Mouse (Mus musculus): ENCODE data around the gene Ift46. TPM values are rescaled to one million over a fixed set of nuclear protein-coding genes. Genes with fewer than 3 reads are reported as not detected.

Gene Ift46
- polyA plus RNA-seq (2017; shearing (Covaris generic)) = 23.7 TPM

DNA sequence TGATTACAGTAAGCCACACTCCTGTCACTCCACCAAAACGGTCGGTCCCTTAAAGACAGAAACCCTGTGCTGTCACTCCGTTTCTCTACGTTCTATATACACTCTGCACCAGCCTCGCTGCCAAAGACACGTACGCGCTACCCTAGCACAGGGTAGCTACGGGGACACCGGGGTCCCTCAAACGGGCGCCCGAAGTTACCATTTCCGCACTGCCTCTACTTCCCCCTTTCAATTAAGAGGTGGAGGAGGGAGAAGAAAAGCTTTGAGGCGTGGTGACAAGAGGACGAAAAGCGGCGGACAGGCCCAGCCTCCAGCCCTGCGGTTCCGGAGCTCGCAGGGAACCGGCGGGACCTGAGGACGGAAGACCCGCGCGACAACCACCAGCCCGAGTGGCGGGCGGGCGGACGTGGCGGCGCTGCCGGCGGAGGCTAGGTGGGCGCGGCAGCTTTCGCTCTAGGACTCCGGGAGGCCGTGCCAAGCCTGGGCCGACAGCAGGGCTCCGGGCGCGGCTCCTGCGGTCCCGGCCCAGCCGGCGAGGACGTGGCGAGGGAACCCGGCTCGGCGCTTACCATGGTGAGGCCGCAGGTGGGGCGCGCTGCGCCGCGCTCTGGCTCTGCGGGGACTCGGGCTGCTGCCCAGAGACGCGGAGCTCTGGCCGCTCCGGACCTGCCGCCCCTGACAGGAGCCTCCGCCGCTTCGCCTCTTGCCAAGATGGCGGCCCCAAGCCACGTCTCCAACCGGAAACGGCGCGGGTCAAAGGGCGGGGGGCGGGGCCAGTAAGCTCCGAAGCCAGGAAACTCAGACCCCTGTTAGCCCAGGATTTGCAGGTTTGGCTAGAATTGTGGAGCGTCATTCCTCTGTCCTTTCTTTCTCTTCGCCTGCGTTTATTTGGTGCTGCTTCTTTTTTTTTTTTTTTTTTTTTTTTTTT lies at the start of gene Ift46, which contains the start of gene Arcn1:
Ift46 (plus strand) TSS at position 808 of the 928 bp plus-strand sequence.
Arcn1 (minus strand) TSS at position 745 of the 928 bp plus-strand sequence.

DNA sequence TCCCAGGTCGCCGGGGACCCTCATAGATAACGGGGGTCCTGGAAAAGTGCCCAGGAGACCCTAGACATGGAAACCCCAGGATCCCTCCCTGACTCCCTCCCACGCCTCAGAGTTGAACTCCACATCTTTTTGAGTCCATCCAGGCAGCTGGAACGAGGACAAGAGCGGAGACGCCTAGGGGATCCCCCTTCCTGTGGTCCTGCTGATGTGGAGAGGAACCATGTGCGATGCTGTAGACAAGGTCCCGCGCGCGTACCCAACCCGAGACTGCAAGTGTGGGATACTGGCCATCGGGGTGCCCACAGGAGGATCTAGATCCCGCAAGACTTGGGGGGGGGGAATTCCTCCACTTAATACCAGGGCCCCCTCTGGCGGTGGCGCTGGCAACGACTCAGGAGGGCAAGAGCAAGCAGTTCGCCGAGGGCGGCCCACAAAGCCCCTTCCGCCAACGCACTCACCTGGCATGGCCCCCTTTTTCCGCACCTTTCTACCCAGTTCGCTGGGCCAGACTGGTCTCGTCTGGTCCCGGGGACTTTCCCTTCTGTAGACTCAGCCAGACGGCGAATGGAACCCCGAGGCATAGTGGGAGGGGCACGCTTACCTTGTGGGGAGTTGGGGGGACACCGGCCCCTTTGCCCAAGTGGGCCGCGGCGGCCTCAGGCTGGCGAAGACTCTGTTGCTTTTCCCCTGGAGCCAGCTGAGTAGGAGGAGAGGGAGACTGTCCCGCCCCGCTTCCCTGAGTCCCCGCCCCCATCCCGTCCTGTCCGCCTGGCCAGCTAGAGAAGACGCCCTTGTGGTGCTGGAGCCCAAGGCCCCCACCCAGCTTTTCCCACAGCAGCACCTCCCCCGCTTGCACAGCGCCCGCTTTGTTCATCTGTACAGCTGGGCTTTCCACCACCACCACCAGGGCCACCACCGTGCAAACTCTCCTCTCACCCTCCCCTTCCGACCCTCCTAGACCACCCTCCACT lies 32.9 kb upstream of the Ift46 start, which contains the start of gene Phldb1:
Phldb1 (minus strand) TSS at position 675 of the 971 bp plus-strand sequence.

DNA sequence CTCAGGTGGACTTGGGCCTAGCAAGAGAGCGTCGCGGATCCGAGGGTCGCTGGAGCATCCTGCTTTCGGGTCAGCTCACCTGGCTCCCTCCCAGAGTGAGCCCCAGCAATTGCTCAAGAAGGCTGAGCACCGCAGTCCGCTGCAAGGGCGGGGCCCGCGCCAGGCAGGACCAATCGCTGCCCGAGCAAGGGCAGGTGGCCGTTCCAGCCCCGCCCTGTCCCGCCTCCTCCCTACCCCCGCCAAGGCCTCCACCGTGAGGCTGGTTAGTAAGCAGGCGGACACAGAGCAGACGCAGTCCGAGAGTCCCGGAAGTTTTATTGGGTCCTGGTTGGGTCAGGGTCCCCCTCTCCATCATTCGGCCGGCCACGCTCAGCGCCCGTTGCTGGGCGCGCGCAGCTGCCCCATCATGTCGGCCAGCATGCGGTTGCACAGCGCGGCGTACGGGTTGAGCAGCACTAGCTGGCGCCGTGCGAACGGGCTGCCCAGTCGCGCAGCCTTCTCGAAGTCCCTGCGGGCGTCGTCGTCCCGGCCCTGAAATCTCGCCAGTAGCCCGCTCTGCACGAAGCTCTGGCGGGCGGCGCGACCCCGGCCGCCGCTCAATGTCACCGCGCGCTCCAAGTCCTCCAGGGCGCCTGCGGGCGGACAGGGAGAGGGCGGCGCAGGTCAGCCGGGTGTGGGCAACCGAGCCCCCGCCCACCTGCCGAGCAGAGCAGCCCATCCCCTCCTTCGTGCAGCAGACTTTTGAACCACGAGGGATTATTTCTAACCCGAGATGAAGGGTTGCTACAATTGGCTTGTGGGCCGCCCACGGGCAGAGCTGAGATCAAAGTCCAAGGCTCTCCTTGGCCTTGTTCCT lies 31.6 kb downstream of the Ift46 start, which contains the start of gene Tmem25:
Tmem25 (minus strand) TSS at position 206 of the 856 bp plus-strand sequence.

DNA sequence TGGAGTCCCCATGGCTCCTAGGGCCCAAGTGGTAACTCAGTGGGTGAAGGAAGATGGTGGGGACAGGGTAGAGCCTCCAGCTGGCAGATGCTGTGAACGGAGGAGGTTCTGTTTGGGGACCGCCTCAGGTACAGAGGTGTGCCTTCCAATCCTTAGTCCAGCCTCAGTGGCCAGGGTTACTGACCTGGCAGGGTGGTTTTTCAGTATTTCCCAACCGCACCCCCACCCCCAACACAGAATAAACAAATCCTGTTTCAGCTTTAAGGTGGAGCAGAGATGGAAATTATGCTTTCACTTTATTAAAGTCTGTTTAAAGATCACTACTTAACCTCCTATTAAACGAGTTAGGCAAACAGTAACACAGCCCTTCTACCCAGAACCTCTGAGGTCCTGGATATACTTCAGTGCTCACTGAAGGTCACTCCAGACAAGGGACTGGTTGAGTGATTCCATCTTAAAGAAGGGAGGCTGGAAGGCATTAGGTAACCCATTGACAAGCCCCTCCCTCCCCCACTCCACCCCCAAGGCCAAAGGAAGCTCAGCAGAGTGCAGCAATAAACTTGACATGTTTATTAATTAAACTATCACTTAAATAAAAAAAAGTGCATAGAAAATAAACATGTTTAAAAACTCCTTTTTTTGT lies 35.2 kb downstream of the Ift46 start, which contains the start of gene Ttc36:
Ttc36 (minus strand) TSS at position 265 of the 643 bp plus-strand sequence.

Other genes with a start within 250 kb of the Ift46 start
- 3.2 TPM for gene Cxcr5, start 206.0 kb upstream of the Ift46 start, polyA plus RNA-seq (2017; shearing (Covaris generic))
- 59.3 TPM for gene Ddx6, start 163.0 kb upstream of the Ift46 start, polyA plus RNA-seq (2017; shearing (Covaris generic))
- not detected for gene Treh, start 94.7 kb upstream of the Ift46 start, polyA plus RNA-seq (2017; shearing (Covaris generic))
- 0.55 TPM for gene Phldb1, start 32.7 kb upstream of the Ift46 start, polyA plus RNA-seq (2017; shearing (Covaris generic))
- 150 TPM for gene Arcn1, start 63 bp upstream of the Ift46 start, polyA plus RNA-seq (2017; shearing (Covaris generic))
- gene Tmem25, start 31.4 kb downstream of the Ift46 start, polyA plus RNA-seq (2017; shearing (Covaris generic)) = not detected
- gene Ttc36, start 35.2 kb downstream of the Ift46 start, polyA plus RNA-seq (2017; shearing (Covaris generic)) = not detected
- 81.7 TPM for gene Kmt2a, start 113.4 kb downstream of the Ift46 start, polyA plus RNA-seq (2017; shearing (Covaris generic))
- gene Atp5l, start 152.8 kb downstream of the Ift46 start, polyA plus RNA-seq (2017; shearing (Covaris generic)) = 245 TPM
- gene Ube4a, start 197.7 kb downstream of the Ift46 start, polyA plus RNA-seq (2017; shearing (Covaris generic)) = 48.9 TPM
- gene Cd3g, start 212.5 kb downstream of the Ift46 start, polyA plus RNA-seq (2017; shearing (Covaris generic)) = 741 TPM
- 510 TPM for gene Cd3d, start 213.9 kb downstream of the Ift46 start, polyA plus RNA-seq (2017; shearing (Covaris generic))
- gene Cd3e, start 241.7 kb downstream of the Ift46 start, polyA plus RNA-seq (2017; shearing (Covaris generic)) = 970 TPM

All from naive thymus-derived CD4-positive, alpha-beta T cell, adult 5 months (primary cell).